Mouse (Mus musculus): ENCODE results near the gene Apol10b.

GRCm38 (mm10) chr15:77587026-77587425, 8.9 kb downstream of the Apol10b start:
- TF ChIP-seq CHD1 (IDR thresholded peaks at IDR 0.05; ENCODE audit: low read depth, low read length) (no peak), MEF2A (IDR thresholded peaks at IDR 0.05; ENCODE audit: extremely low read depth, insufficient replicate concordance, low read depth, low read length, poor library complexity, severe bottlenecking) (no peak), CTCF (IDR thresholded peaks at IDR 0.05 in 2 of 3, conservative IDR thresholded peaks at IDR 0.05 in 1 of 3; ENCODE audit: control insufficient read depth in 1 of 3, insufficient read depth in 1 of 3, low read depth in 2 of 3, low read length in 3 of 3, poor library complexity in 1 of 3, severe bottlenecking in 1 of 3) (no peak), EP300 (IDR thresholded peaks at IDR 0.05; ENCODE audit: low read depth in 1 of 2, low read length in 2 of 2) (no peak), GATA1 (IDR thresholded peaks at IDR 0.05; ENCODE audit: low read depth, low read length) (no peak), TAL1 (IDR thresholded peaks at IDR 0.05; ENCODE audit: low read length) (no peak), MYB (IDR thresholded peaks at IDR 0.05; ENCODE audit: low read depth, low read length) (no peak)

All from MEL (cell line).